Mouse (Mus musculus): ENCODE measurements around the gene Pidd1.

- TF ChIP-seq CTCF (IDR thresholded peaks at IDR 0.05; ENCODE audit: borderline replicate concordance, insufficient read depth, low read depth, low read length) (peak; percentile 61; the same call in 1 of the 2 replicates), POLR2A (IDR thresholded peaks at IDR 0.05; ENCODE audit: borderline replicate concordance, insufficient read depth, low read length) (peak; percentile 74; the same call in 1 of the 2 replicates)
Measured at GRCm38 (mm10) chr7:141437178-141438120, 6.4 kb downstream of the Pidd1 start, which contains the start of gene Slc25a22.
